In genomic region chr9:87784872-87785271, GRCm38 (mm10) we compare ENCODE assay signal across 18 mouse cellular contexts. TPM values are rescaled to one million over a fixed set of nuclear protein-coding genes. Genes with fewer than 3 reads are reported as not detected.
"Had no signal": no experiment of that assay in that cellular context is flagged by ENCODE, and none has a peak within 500 bp of the region (broad histone marks: within the 10 kb centered on the region; RNA-seq: fewer than 3 reads in every experiment).

No protein-coding gene starts in this region.

- H3K4me1 ChIP-seq: neural tube, embryonic 13.5 days; stomach, embryonic 15.5 days had no signal

- H3K36me3 ChIP-seq: neural tube, embryonic 13.5 days; stomach, embryonic 15.5 days had no signal

- H3K9ac ChIP-seq: neural tube, embryonic 13.5 days; stomach, embryonic 15.5 days had no signal

- H3K9me3 ChIP-seq: neural tube, embryonic 13.5 days; stomach, embryonic 15.5 days had no signal

- H3K4me2 ChIP-seq: neural tube, embryonic 13.5 days; stomach, embryonic 15.5 days had no signal

- H3K27ac ChIP-seq: neural tube, embryonic 13.5 days; stomach, embryonic 15.5 days; stomach, postnatal 0 days had no signal

- H3K27me3 ChIP-seq: neural tube, embryonic 13.5 days; stomach, embryonic 15.5 days had no signal

- DNase-seq: retina, postnatal 1 day; right cerebral cortex, adult 18-20 months; right cerebral cortex, postnatal 14 days; right cerebral cortex, postnatal 25 days; right cerebral cortex, postnatal 4 days; spleen, adult 18-20 months; thymus, adult 18-20 months; thymus, adult 2 months; thymus, postnatal 14 days; thymus, postnatal 25 days; thymus, postnatal 36 days; thymus, postnatal 4 days had no signal

- H3K4me3 ChIP-seq: neural tube, embryonic 13.5 days; stomach, embryonic 15.5 days had no signal

RNA-seq across cellular contexts. Expression of gene Tbx18, which starts 53.8 kb away (rescaled TPM):
- total RNA-seq: neutrophil, adult 5-6 weeks had no signal
- polyA plus RNA-seq: small intestine, adult 2 months; spleen, adult 2 months had no signal
